Mouse (Mus musculus): ENCODE data around the gene Twist1.

Gene Twist1

GRCm38 (mm10) chr12:33957400-33958240 lies at the start of gene Twist1:
Gene Twist1, plus strand, starts transcription at chr12:33957671.
- DNase-seq = peak; percentile 28 to 56

GRCm38 (mm10) chr12:33926751-33927150 lies 30.7 kb upstream of the Twist1 start:
- DNase-seq = no peak

- DNase-seq = no peak
Measured at GRCm38 (mm10) chr12:33927334-33928098, 30.0 kb upstream of the Twist1 start.

GRCm38 (mm10) chr12:33928331-33929192 lies 28.9 kb upstream of the Twist1 start, which contains the start of gene Ferd3l:
Gene Ferd3l, plus strand, starts transcription at chr12:33928425.
- no peak for DNase-seq

- no peak for DNase-seq
Measured at GRCm38 (mm10) chr12:33952843-33953242, 4.6 kb upstream of the Twist1 start.

- DNase-seq = no peak
Measured at GRCm38 (mm10) chr12:33954931-33955565, 2.4 kb upstream of the Twist1 start.

- DNase-seq = peak in 1 of 2 experiments; percentile 50
Measured at GRCm38 (mm10) chr12:33955606-33956295, 1.7 kb upstream of the Twist1 start.

- DNase-seq = no peak
Measured at GRCm38 (mm10) chr12:33956576-33957399, 683 bp upstream of the Twist1 start.

GRCm38 (mm10) chr12:33958241-33959194 lies 1.0 kb downstream of the Twist1 start:
- no peak for DNase-seq

GRCm38 (mm10) chr12:33959206-33959605 lies 1.7 kb downstream of the Twist1 start:
- no peak for DNase-seq

- no peak for DNase-seq
Measured at GRCm38 (mm10) chr12:33959846-33960245, 2.4 kb downstream of the Twist1 start.

- no peak for DNase-seq
Measured at GRCm38 (mm10) chr12:33961013-33961412, 3.5 kb downstream of the Twist1 start.

- no peak for DNase-seq
Measured at GRCm38 (mm10) chr12:33962118-33962772, 4.8 kb downstream of the Twist1 start.

- no peak for DNase-seq
Measured at GRCm38 (mm10) chr12:33962773-33963130, 5.3 kb downstream of the Twist1 start.

- no peak for DNase-seq
Measured at GRCm38 (mm10) chr12:33963671-33964369, 6.3 kb downstream of the Twist1 start.

- no peak for DNase-seq
Measured at GRCm38 (mm10) chr12:33964427-33964826, 7.0 kb downstream of the Twist1 start.

GRCm38 (mm10) chr12:33965661-33966360 lies 8.3 kb downstream of the Twist1 start:
- no peak for DNase-seq

All from kidney, postnatal 25 days (tissue).